Mouse (Mus musculus) erythroblast, adult 5-6 weeks (primary cell): ENCODE measurements around the gene Gpr160. TPM values are rescaled to one million over a fixed set of nuclear protein-coding genes. Genes with fewer than 3 reads are reported as not detected.
"Not testable (repeated sequence)": the region's sequence is repeated elsewhere in the genome, so short reads cannot be mapped to it uniquely, and the experiment has no call there.

Experiments
- ATAC-seq: replicated peaks from 2 replicates; pipeline ENCODE4 v1.8.0; 2016; ENCODE audit warnings: moderate number of reproducible peaks, mild to moderate bottlenecking, moderate TSS enrichment, inconsistent platforms; ENCODE audit not compliant: poor library complexity, low FRiP score, severe bottlenecking
- total RNA-seq, 2 experiments: library from RNA; stranded (forward) in 1 of 2; stranded (reverse) in 1 of 2; fragments of 150-400 nt in 1 of 2; fragments of 200-764, 138-1000 nt in 1 of 2; gene quantifications; 2 replicates each; pipeline versions ENCODE4 v1.2.3 to v1.2.4; 2015 to 2017; ENCODE audit warnings: low replicate concordance in 2 of 2

The Gpr160 gene
- total RNA-seq (2015; ENCODE audit: low replicate concordance) (16.5 and 35.3 TPM in 2 replicates), total RNA-seq (2017; ENCODE audit: low replicate concordance) (7.8 and 10.7 TPM in 2 replicates)

DNA sequence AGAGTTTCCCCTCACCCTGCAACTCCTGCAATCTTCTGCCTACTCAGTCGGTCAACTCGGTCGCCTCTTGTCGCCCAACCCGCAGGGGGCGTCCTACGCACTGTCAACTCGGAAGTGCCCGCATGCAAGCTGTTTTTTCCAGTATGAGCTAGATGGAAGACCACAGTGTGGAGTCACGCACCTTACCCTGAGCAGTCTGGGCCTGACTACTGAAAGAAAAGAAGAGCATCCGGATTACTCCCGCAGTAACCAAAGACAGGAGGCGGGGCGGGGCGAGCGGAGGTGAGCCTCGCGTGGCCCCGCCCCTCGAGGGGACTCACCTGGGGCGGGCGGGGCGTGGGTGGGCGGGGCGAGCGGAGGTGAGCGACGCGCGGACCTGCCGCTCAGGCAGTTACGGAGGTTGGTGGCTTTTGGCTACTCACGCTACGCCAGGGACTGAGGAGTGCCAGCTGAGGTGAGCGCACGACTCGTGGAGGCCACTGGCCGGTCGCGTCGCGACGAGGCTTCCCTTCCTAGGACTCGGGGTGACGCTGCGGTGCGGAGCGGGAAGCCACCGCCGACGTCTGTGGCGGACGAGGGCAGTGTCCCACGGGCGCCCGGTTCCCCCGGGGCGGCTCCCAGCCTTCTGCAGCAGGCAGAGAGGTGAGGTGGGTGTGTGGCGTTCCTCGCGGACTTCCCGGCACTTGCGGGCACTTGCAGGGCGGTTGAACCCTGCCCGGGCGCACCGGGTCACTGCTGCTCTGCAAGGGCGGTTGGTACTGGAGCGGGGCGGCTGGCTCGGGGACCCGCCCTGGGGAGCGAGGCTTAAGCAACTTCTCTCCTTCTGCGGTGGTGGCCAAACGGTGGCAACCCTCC lies at the start of gene Gpr160:
Gene Gpr160 (plus strand): TSS at position 347 of the 855 bp plus-strand sequence.
- peak; percentile 64 for ATAC-seq

GRCm38 (mm10) chr3:30812881-30813280 lies 42.9 kb upstream of the Gpr160 start:
- no peak for ATAC-seq

DNA sequence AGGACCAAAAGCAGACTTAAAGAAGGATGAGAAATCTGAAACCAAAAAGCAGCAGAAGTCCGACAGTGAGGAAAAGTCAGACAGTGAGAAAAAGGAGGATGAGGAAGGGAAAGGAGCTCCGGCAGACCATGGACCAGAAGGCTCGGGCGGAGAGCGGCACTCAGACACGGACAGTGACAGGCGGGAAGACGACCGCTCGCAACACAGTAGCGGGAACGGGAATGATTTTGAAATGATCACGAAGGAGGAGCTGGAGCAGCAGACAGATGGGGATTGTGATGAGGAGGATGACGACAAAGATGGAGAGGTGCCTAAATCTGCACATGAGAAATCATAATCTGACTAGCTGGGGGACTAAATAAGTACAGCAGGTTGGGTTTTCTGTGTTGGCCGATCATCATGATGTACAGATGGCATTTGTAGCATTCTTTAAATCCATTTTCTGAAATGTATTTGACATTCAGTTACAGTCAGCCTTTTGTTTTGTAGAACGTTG lies 37.1 kb upstream of the Gpr160 start:
- no peak for ATAC-seq

GRCm38 (mm10) chr3:30822163-30822562 lies 33.6 kb upstream of the Gpr160 start:
- ATAC-seq, result no peak

DNA sequence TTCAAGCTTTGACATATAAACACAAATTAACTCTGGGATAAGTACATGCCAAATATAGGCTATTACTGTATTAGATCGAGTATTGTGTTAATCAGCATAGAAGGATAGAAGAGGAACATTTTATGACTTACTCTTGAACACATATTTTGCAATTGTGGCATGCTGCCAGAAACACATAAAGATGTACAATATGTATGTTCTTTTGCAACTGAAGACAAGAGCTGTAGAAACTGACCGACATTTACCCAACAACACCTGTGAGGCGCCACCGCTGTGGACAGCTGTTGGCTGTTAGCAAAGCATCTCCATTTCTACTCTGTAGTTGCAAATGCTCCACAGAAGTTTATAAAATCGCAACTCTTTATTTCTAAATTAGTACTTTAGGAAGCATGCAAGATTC lies 29.7 kb upstream of the Gpr160 start:
- ATAC-seq, result no peak

- no peak for ATAC-seq
Observed at GRCm38 (mm10) chr3:30831848-30832606, 23.7 kb upstream of the Gpr160 start.

DNA sequence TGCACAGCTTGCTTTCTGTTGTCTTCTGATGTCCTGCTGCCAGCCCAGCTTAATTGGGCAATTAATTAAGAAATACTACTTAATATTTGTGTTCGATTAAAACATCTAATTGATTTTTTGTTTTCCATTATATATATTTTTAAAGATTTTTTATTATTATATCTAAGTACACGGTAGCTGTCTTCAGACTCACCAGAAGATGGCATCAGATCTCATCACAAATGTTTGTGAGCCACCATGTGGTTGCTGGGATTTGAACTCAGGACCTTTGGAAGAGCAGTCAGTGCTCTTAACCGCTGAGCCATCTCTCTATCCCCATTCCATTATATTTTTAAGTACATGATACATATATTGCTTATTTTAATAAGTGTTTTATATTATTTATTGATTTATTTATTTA lies 22.5 kb upstream of the Gpr160 start:
- no peak for ATAC-seq

DNA sequence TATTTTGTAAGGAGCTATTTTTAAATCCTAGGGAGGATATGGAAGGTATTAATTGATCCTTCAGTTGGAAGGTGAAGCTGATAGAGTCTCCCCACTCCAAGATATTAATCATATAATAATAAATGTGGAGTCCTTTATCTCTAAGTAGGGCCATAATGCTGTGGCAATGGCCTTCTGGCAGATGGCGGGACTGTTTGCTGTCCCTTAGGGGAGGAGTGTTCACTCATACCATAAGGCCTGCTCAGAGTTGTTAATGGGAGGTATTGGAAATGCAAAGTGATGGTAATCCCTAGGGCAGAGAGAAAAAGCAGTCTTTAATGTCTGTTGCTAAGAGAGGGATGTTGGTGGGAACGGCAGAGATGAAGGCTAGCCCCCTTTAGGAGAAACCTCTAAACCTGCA lies 10.0 kb upstream of the Gpr160 start:
- no peak for ATAC-seq

GRCm38 (mm10) chr3:30847413-30847812 lies 8.3 kb upstream of the Gpr160 start:
- no peak for ATAC-seq

DNA sequence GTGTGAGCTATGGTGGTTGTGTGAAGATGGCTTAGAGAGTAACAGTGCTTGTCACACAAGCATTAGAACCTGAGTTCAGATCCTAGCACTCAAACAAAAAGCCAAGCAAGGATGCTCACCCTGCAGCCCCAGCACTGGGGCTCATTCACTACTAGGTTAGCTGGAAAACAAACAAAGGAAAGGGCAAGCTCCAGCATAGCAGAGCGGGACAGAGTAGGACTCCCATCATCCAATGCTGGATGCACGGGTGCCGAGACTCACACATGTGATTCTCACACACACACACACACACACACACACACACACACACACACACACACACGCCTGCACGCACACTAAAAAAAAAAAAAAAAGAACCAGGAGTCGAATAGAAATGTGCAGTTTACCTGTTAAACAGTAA lies 4.3 kb upstream of the Gpr160 start:
- ATAC-seq, result no peak

- no peak for ATAC-seq
Observed at GRCm38 (mm10) chr3:30853596-30853995, 2.2 kb upstream of the Gpr160 start.

GRCm38 (mm10) chr3:30859599-30859998 lies 3.8 kb downstream of the Gpr160 start:
- not testable (repeated sequence) for ATAC-seq

DNA sequence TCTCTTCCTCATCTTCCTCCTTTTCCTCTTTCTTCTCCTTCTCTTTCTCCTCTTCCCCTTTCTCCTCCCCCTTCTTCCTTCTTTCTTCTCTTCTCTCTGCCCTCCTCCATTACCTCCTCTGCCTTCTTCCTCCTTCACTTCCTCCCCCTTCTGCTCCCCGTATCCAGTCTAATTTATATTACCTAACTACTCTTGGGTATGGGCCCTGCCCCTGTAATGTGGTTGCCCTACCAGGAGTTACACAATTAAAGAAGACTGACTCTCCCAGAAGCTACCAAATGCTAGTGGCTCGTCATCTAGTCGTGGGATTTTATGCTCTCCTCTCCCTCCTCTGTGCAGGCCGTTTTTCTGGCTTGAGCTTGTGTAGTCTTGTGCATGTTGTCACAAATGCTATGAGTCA lies 5.0 kb downstream of the Gpr160 start:
- no peak for ATAC-seq

GRCm38 (mm10) chr3:30863712-30864435 lies 8.1 kb downstream of the Gpr160 start:
- no peak for ATAC-seq

- ATAC-seq, result no peak
Observed at GRCm38 (mm10) chr3:30864640-30865039, 8.9 kb downstream of the Gpr160 start.

DNA sequence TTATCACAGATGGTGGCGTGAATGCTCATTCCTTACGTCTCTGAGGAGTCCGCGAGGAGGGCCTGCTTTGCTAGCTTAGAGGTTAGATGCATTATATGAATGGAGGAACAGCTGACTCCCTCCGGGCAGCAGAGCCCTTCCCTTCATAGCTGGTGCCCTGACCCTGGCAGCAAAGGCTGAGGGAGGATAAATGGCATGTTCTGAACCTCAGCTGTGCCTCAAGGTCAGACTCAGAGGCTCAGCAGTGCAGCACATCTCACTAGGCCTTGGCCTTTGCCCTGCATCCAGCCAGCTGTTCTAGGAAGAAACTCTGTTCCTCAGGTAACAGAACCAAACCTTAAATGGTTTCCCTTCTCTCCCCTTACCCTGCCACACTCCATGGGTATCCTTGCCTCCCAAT lies 12.4 kb downstream of the Gpr160 start:
- ATAC-seq, result no peak

GRCm38 (mm10) chr3:30868625-30869024 lies 12.9 kb downstream of the Gpr160 start:
- ATAC-seq, result no peak

GRCm38 (mm10) chr3:30869995-30870394 lies 14.2 kb downstream of the Gpr160 start:
- ATAC-seq, result no peak

DNA sequence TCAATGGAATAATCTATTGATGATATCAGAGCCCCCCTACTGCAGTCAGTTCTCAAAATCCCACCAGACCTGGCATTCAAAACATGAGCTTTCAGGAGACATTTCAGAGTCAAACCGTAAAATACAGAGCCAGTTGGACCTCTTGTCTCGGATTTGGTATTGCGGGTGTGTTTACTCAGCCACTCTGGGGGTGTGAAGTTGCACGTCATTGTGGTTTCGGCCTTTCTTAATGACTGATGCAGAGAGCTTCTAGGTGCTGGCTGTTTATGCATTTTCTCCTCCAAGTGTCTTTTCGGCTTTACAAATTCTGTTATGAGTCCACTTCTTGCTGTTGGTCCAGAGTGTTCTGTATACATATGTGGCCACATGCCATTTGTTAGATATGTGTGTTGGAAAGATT lies 21.0 kb downstream of the Gpr160 start:
- ATAC-seq, result no peak

DNA sequence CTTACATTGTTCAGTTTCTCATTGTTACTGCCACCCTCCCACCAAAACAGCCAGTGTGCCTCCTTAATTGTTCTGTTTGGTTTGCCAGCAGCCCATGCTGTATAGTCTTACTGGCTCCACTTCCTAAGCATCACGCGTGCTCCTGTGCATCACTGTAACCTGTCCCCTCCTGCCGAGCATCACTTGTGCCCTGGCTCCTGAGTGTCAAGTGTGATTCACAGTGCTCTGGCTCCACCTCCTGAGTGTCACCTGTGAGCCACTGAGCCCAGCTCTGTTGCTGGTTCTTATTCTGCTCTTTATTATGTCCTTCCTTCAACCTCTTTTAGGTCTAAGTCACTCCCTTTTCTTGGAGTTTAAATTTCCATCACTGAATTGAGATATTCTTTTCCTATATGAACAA lies 31.7 kb downstream of the Gpr160 start:
- no peak for ATAC-seq
